Comparison of ENCODE assay signal across 18 mouse cellular contexts in the genomic region with DNA sequence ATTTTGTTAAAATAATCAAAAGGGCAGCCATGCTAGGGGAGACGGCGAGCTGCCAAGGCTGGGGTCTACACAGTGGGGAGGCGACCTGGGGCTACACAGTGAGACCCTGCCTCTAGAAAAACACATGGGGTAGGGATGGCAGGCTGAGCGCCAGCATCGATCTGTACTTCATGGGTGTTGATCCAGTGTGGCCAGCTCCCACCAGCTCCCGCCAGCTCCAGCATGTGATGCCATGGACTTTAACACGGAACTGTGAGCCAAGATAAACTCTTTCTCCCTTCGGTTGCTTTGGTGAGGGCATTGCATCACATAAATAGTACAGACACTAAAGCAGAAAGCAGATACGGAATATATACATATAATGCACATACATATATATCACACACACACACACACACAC. TPM values are rescaled to one million over a fixed set of nuclear protein-coding genes. Genes with fewer than 3 reads are reported as not detected.
DNase-seq lines count a peak whose midpoint lies in the region; ATAC-seq and TF ChIP-seq lines count a peak whose summit lies in the region.
"Had no signal": no experiment of that assay in that cellular context is flagged by ENCODE, and none has a peak within 500 bp of the region (broad histone marks: within the 10 kb centered on the region; RNA-seq: fewer than 3 reads in every experiment).

No protein-coding gene starts in this region.

- peaks cover 4% of the 10 kb centered on the region; the same call in 1 of the 2 replicates for H3K4me1 ChIP-seq in kidney, embryonic 16.5 days (ENCODE audit: insufficient read depth, low read length)
- 0 out of 2 replicates have a peak, but pooled peaks cover 2% of the 10 kb centered on the region for H3K4me1 ChIP-seq in liver, postnatal 0 days (ENCODE audit: insufficient read depth)
- no peaks in the 10 kb centered on the region for H3K4me1 ChIP-seq in liver, embryonic 11.5 days (replicated peaks; ENCODE audit: control insufficient read depth, insufficient read depth, low read length)
- H3K4me1 ChIP-seq: embryonic facial prominence, embryonic 12.5 days; forebrain, embryonic 15.5 days; heart, embryonic 10.5 days; hindbrain, embryonic 13.5 days had no signal

- no peak overlapping the region for H3K4me2 ChIP-seq in kidney, embryonic 16.5 days (replicated peaks; ENCODE audit: low read depth, low read length)
- no peak overlapping the region for H3K4me2 ChIP-seq in liver, postnatal 0 days (ENCODE audit: low read depth, low read length)
- H3K4me2 ChIP-seq in liver, embryonic 11.5 days, result no peak overlapping the region
- H3K4me2 ChIP-seq: embryonic facial prominence, embryonic 12.5 days; forebrain, embryonic 15.5 days; hindbrain, embryonic 13.5 days had no signal

- no peaks in the 10 kb centered on the region for H3K27me3 ChIP-seq in kidney, embryonic 16.5 days (ENCODE audit: insufficient read depth, low read length)
- no peaks in the 10 kb centered on the region for H3K27me3 ChIP-seq in liver, postnatal 0 days (ENCODE audit: insufficient read depth, low read length)
- H3K27me3 ChIP-seq in liver, embryonic 11.5 days (replicated peaks; ENCODE audit: control insufficient read depth, insufficient read depth, low read length), result no peaks in the 10 kb centered on the region
- H3K27me3 ChIP-seq: embryonic facial prominence, embryonic 12.5 days; forebrain, embryonic 15.5 days; hindbrain, embryonic 13.5 days had no signal

- H3K36me3 ChIP-seq in kidney, embryonic 16.5 days (ENCODE audit: insufficient read depth, low read length), result no peaks in the 10 kb centered on the region
- no peaks in the 10 kb centered on the region for H3K36me3 ChIP-seq in liver, postnatal 0 days (replicated peaks; ENCODE audit: insufficient read depth, low read length)
- H3K36me3 ChIP-seq in liver, embryonic 11.5 days (ENCODE audit: control insufficient read depth, insufficient read depth, low read length), result no peaks in the 10 kb centered on the region
- H3K36me3 ChIP-seq: embryonic facial prominence, embryonic 12.5 days; forebrain, embryonic 15.5 days; heart, embryonic 10.5 days; hindbrain, embryonic 13.5 days had no signal

- peaks cover 4% of the 10 kb centered on the region; the same call in 1 of the 2 replicates for H3K9me3 ChIP-seq in kidney, embryonic 16.5 days (ENCODE audit: low read length)
- H3K9me3 ChIP-seq in liver, postnatal 0 days (ENCODE audit: low read length), result no peaks in the 10 kb centered on the region
- H3K9me3 ChIP-seq in liver, embryonic 11.5 days (ENCODE audit: control insufficient read depth, low read length), result no peaks in the 10 kb centered on the region
- H3K9me3 ChIP-seq: embryonic facial prominence, embryonic 12.5 days; forebrain, embryonic 15.5 days; heart, embryonic 10.5 days; hindbrain, embryonic 13.5 days had no signal

- peak; percentile 42 for DNase-seq in kidney, adult 11 months
- peak; percentile 61 for DNase-seq in kidney, adult 9 months
- no peak for DNase-seq in kidney, postnatal 10 days
- peak; percentile 64 for DNase-seq in liver, postnatal 0 days
- DNase-seq in liver, embryonic 11.5 days (ENCODE audit: low spot score), result no peak
- DNase-seq in right cerebral cortex, postnatal 10 days (ENCODE audit: low spot score in 2 of 2), result no peak
- DNase-seq: adrenal gland, adult 8-10 months; adrenal gland, postnatal 36 days; cerebellum, adult 8-10 months; cerebellum, postnatal 14 days; gastrocnemius, postnatal 36 days; heart, adult 18-20 months; heart, postnatal 14 days had no signal

- no peak for TF ChIP-seq CTCF in liver, postnatal 0 days (IDR thresholded peaks at IDR 0.05; ENCODE audit: low read depth)

- H3K27ac ChIP-seq in kidney, embryonic 16.5 days (ENCODE audit: low read length), result no peak overlapping the region
- H3K27ac ChIP-seq in liver, postnatal 0 days (ENCODE audit: low read depth), result no peak overlapping the region
- no peak overlapping the region for H3K27ac ChIP-seq in liver, embryonic 11.5 days (ENCODE audit: low read depth, low read length)
- H3K27ac ChIP-seq: embryonic facial prominence, embryonic 12.5 days; forebrain, embryonic 15.5 days; heart, embryonic 10.5 days; hindbrain, embryonic 13.5 days had no signal

- ATAC-seq in kidney, embryonic 16.5 days (ENCODE audit: low FRiP score, low TSS enrichment), result no peak
- ATAC-seq in liver, postnatal 0 days, result peak; percentile 89
- no peak for ATAC-seq in liver, embryonic 11.5 days (replicated peaks; ENCODE audit: low FRiP score)
- ATAC-seq: forebrain, embryonic 15.5 days had no signal

- H3K9ac ChIP-seq in kidney, embryonic 16.5 days (replicated peaks; ENCODE audit: low read length), result no peak overlapping the region
- no peak overlapping the region for H3K9ac ChIP-seq in liver, postnatal 0 days (replicated peaks)
- H3K9ac ChIP-seq in liver, embryonic 11.5 days (ENCODE audit: low read depth, low read length), result no peak overlapping the region
- H3K9ac ChIP-seq: embryonic facial prominence, embryonic 12.5 days; forebrain, embryonic 15.5 days; hindbrain, embryonic 13.5 days had no signal

- no peak overlapping the region for H3K4me3 ChIP-seq in kidney, embryonic 16.5 days (ENCODE audit: low read length)
- H3K4me3 ChIP-seq in liver, postnatal 0 days (ENCODE audit: low read depth, low read length), result no peak overlapping the region
- no peak overlapping the region for H3K4me3 ChIP-seq in liver, embryonic 11.5 days (ENCODE audit: low read depth, low read length)
- H3K4me3 ChIP-seq: embryonic facial prominence, embryonic 12.5 days; forebrain, embryonic 15.5 days; heart, embryonic 10.5 days; hindbrain, embryonic 13.5 days had no signal

- 93% methylated on average over 9 of the region's 9 CpGs for WGBS in kidney, embryonic 16.5 days
- WGBS in liver, postnatal 0 days (ENCODE audit: insufficient replicate concordance), result 68% methylated on average over 9 of the region's 9 CpGs
- 88% methylated on average over 9 of the region's 9 CpGs for WGBS in liver, embryonic 11.5 days

- no peak for TF ChIP-seq EP300 in liver, postnatal 0 days (IDR thresholded peaks at IDR 0.05; ENCODE audit: low read depth)

RNA-seq across cellular contexts. Expression of a gene that starts 53.0 kb away (rescaled TPM):
- polyA plus RNA-seq in kidney, embryonic 16.5 days (2015; fragmentation: Nextera tagmentation; extraction: Ambion mirVana), result 4.4 and 5.1 TPM in 2 replicates
- polyA plus RNA-seq in liver, postnatal 0 days (2015; fragmentation: Nextera tagmentation; extraction: Ambion mirVana), result 2.1 and 2.4 TPM in 2 replicates
- polyA plus RNA-seq in liver, embryonic 11.5 days (2014; fragmentation: Nextera tagmentation; extraction: Ambion mirVana), result 5.1 and 5.4 TPM in 2 replicates

Comparison
In these comparisons a context has a peak if more than half of its experiments do, and no peak if none do; other contexts are left out.
1. DNase-seq: peak in kidney, adult 11 months (single experiment), kidney, adult 9 months (single experiment) and liver, postnatal 0 days (single experiment); none in kidney, postnatal 10 days (single experiment), liver, embryonic 11.5 days (single experiment) and right cerebral cortex, postnatal 10 days (0 of 2).